Mouse (Mus musculus): ENCODE data around the gene Maml3. TPM values are rescaled to one million over a fixed set of nuclear protein-coding genes. Genes with fewer than 3 reads are reported as not detected.

Gene Maml3
- polyA plus RNA-seq, 1 experiment from 2014 or later, result 5.1 TPM

DNA sequence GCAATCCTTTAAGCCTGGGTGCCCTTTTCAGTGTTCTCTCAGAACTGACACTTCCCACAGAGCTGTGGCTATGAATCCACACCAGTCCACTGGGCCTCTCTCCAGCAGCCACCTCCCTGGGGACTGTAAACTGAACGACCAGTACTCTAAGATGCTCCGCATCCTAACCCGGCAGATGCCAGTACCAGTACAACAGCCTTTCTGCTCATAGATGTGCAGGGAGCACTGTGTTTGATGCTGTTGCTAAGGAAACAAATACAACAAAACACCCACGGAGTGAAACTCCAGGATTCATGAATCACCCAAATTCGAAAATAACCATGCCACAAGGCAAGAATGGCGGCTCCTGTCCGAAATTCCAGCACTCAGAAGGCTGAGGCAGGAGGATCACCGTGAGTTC, 163.1 kb downstream of the Maml3 start:
- Histone ChIP-seq H3K4me2 (no peak overlapping the region), H3K4me3 (no peak overlapping the region), H3K9ac (no peak overlapping the region), H3K9me3 (no peaks in the 10 kb centered on the region), H3K36me3 (no peaks in the 10 kb centered on the region), H3K27me3 (no peaks in the 10 kb centered on the region), H3K27ac (no peak overlapping the region), H3K4me1 (no peaks in the 10 kb centered on the region)
- ATAC-seq (ENCODE audit: insufficient number of reproducible peaks, low FRiP score, low TSS enrichment, low read depth), result no peak
- 79% methylated on average over 8 of the region's 8 CpGs for WGBS

DNA sequence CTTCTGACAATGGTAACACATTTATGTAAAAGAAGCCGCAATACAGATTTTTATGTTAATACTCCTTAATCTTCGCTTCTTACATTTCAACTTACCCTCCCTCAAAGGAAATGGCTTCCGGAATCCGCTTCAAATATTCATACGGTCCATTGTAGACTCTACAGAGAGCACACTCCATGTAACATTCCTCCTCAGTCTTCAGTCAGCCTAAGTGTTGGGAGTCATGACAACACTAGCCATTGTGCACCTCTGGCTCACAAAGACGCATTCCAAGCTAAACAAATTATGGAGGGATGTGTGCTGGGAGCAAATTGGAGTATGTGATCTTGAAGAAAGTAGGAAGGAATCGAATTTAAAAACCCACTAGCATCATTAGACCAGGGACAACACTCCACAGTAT, 165.0 kb downstream of the Maml3 start:
- Histone ChIP-seq H3K27me3 (no peaks in the 10 kb centered on the region), H3K27ac (no peak overlapping the region), H3K36me3 (no peaks in the 10 kb centered on the region), H3K4me1 (no peaks in the 10 kb centered on the region), H3K9me3 (no peaks in the 10 kb centered on the region), H3K4me3 (no peak overlapping the region), H3K4me2 (no peak overlapping the region), H3K9ac (no peak overlapping the region)
- WGBS, result 89% methylated on average over 7 of the region's 7 CpGs
- ATAC-seq (ENCODE audit: insufficient number of reproducible peaks, low FRiP score, low TSS enrichment, low read depth), result no peak

DNA sequence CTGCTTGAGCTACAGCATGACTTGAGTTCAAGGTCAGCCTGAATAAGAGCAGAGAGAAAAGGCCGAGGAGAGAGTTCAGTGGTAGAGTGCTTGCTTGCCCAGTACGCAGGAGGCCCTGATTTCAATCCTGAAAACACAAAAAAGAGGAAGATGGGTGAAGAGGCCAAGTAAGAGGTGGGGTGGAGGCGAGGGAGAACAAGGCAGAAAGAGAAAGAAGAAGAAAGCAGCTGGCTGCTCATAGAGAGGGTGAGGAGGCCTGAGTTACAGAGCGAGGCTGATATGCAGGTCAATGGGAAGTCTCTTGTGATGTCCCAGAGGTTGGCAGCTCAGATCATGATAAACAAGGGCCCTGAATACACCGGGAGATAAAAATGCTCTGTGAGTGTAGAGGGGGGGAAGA, 165.8 kb downstream of the Maml3 start:
- no peak for ATAC-seq (ENCODE audit: insufficient number of reproducible peaks, low FRiP score, low TSS enrichment, low read depth)
- Histone ChIP-seq H3K4me3 (no peak overlapping the region), H3K27ac (no peak overlapping the region), H3K9ac (no peak overlapping the region), H3K4me2 (no peak overlapping the region), H3K4me1 (no peaks in the 10 kb centered on the region), H3K27me3 (no peaks in the 10 kb centered on the region), H3K9me3 (no peaks in the 10 kb centered on the region), H3K36me3 (no peaks in the 10 kb centered on the region)
- 82% methylated on average over 5 of the region's 5 CpGs for WGBS

DNA sequence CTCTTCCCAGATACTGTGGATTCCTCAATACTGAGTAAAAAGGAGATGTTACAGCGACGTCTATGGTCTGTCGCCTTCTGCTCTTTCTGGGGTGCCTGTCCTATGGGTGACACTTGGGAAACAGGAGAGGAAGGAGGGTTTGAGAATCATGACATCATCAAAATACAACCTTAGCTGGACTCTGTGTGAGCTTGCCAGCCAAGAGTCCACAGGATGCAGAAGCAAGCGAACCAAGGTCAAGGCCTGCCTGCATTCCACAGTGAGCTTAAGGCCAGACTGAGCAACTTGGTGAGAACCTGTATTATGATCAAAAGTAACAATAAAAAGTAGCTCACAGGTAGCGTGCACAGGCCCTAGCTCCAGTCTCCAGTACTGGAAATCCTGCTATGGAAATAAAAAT, 167.7 kb downstream of the Maml3 start:
- H3K4me2 ChIP-seq, result no peak overlapping the region
- no peak overlapping the region for H3K27ac ChIP-seq
- H3K27me3 ChIP-seq, result no peaks in the 10 kb centered on the region
- no peaks in the 10 kb centered on the region for H3K36me3 ChIP-seq
- 91% methylated on average over 5 of the region's 5 CpGs for WGBS
- H3K9me3 ChIP-seq, result no peaks in the 10 kb centered on the region
- ATAC-seq (ENCODE audit: insufficient number of reproducible peaks, low FRiP score, low TSS enrichment, low read depth), result no peak
- H3K4me3 ChIP-seq, result no peak overlapping the region
- no peak overlapping the region for H3K9ac ChIP-seq
- no peaks in the 10 kb centered on the region for H3K4me1 ChIP-seq

DNA sequence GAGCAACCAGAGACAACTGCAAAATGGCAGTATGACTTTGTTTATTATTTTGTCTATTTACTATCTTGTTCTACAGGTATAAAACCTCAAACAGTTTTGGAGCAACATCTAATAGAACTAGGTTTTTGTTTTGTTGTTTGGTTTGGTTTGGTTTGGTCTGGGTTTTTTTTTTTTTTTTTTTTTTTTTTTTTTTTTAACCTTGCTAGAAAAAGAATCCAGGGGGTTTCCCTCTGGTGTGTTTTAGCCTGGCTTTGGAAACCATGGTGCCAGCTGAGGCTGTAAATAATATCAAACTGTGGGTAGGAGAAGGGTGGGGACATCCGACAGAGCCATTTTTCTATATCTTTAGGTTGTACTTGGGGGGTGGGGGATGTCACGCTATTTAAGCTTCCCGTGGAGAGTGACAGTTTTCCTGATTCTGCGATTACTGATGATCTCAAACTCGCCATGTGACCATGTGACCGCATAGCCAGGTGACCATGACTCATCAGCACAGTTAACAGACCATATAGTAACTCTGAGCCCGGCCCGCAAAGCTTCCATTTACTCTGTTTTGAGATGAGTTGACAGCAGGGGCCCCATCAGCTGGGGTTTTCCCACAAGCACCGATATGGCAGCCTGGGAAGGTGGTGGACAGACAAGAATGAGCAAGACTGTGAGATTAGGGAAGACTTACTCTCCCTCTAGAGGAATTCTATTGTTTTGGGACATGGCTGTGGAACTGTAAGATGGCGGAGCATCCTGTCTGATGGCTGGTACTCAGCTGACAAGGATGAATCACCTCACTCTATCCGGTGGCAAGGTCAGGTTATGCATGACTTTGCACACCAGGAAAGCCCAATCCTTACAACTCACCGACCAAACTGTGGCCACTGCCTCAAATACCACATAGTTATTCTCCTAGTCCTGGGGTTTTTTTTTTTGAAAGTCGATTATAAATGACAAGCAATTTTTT, 170.1 kb downstream of the Maml3 start:
- ATAC-seq (ENCODE audit: insufficient number of reproducible peaks, low FRiP score, low TSS enrichment, low read depth), result no peak

DNA sequence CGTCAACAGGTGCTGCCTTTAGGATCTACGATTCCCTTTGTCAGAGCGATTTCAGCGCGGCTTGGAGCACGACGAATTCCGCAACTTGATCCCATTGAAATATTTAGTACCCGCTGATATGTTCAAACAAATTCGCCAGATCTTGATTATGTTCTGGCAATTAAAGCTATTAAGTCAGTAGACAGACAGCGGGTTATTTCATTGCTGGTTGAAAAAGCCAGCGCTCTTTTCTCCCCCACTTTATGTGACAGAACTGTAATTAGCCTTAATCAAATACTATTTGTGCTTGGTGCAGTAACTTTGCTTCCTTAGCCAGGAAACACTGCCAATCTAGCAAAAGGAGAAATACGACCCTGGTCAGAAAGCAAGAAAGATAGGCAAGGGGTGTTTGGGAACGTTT, 176.7 kb downstream of the Maml3 start:
- H3K9me3 ChIP-seq, result no peaks in the 10 kb centered on the region
- peaks cover 7% of the 10 kb centered on the region; the same call in 1 of the 2 replicates for H3K4me1 ChIP-seq
- no peak overlapping the region for H3K27ac ChIP-seq
- no peaks in the 10 kb centered on the region for H3K27me3 ChIP-seq
- H3K36me3 ChIP-seq, result no peaks in the 10 kb centered on the region
- ATAC-seq (ENCODE audit: insufficient number of reproducible peaks, low FRiP score, low TSS enrichment, low read depth), result no peak
- no peak overlapping the region for H3K4me2 ChIP-seq
- WGBS, result 39% methylated on average over 14 of the region's 14 CpGs
- H3K4me3 ChIP-seq, result no peak overlapping the region
- no peak overlapping the region for H3K9ac ChIP-seq

More for the DNA sequence above, 170.1 kb downstream of the Maml3 start:
- H3K4me2 ChIP-seq, result no peak overlapping the region
- H3K27me3 ChIP-seq, result no peaks in the 10 kb centered on the region
- H3K9ac ChIP-seq, result no peak overlapping the region
- H3K9me3 ChIP-seq, result no peaks in the 10 kb centered on the region
- H3K4me3 ChIP-seq, result no peak overlapping the region
- no peaks in the 10 kb centered on the region for H3K4me1 ChIP-seq
- H3K36me3 ChIP-seq, result no peaks in the 10 kb centered on the region
- WGBS, result 91% methylated on average over 13 of the region's 13 CpGs
- no peak overlapping the region for H3K27ac ChIP-seq

DNA sequence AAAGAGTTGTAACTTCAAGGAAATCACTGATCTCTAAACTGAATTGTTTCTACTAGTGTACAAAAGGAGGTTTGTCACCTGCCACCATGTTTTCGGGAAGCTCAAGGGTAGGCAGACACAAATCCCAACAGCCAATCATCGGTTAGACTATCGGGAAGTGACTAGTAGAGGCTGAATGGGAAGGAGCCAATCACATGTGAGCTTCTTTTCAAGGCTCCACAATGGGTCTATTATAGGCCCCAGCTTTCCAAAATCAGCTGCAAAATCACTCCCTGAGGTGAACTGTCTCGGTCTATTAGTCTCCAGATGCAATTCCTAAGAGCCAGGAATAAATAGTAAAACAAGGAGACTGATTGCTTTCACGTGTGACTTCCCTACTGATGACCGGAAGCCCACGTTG, 177.3 kb downstream of the Maml3 start:
- 50% methylated on average over 7 of the region's 7 CpGs for WGBS
- H3K36me3 ChIP-seq, result no peaks in the 10 kb centered on the region
- H3K4me1 ChIP-seq, result peaks cover 7% of the 10 kb centered on the region; the same call in 1 of the 2 replicates
- H3K27me3 ChIP-seq, result no peaks in the 10 kb centered on the region
- H3K27ac ChIP-seq, result no peak overlapping the region
- no peaks in the 10 kb centered on the region for H3K9me3 ChIP-seq
- ATAC-seq (ENCODE audit: insufficient number of reproducible peaks, low FRiP score, low TSS enrichment, low read depth), result no peak
- H3K4me3 ChIP-seq, result no peak overlapping the region
- no peak overlapping the region for H3K9ac ChIP-seq
- no peak overlapping the region for H3K4me2 ChIP-seq

DNA sequence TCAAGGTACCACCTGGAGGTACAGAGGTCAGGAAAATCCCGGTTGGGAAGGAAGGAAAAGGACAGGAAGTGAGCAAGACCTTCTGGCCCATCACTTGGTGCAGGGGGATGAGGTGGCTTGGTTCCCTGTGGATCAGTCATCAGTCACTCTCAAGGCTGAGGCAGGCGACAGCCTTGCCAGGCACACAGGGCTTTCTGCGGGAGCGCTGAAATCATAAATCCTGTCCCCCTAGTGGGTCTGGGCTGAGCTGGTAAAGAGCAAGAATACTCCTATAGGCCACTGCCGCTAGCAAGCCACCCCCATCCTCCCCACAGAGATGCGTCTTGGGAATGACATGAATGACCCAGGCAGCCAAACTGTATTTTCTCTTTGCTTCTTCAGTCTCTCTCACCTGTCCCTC, 177.8 kb downstream of the Maml3 start:
- H3K4me3 ChIP-seq, result no peak overlapping the region
- no peaks in the 10 kb centered on the region for H3K36me3 ChIP-seq
- no peak overlapping the region for H3K4me2 ChIP-seq
- no peak overlapping the region for H3K9ac ChIP-seq
- 53% methylated on average over 6 of the region's 6 CpGs for WGBS
- no peaks in the 10 kb centered on the region for H3K27me3 ChIP-seq
- H3K4me1 ChIP-seq, result peaks cover 7% of the 10 kb centered on the region; the same call in 1 of the 2 replicates
- no peak for ATAC-seq (ENCODE audit: insufficient number of reproducible peaks, low FRiP score, low TSS enrichment, low read depth)
- no peak overlapping the region for H3K27ac ChIP-seq
- no peaks in the 10 kb centered on the region for H3K9me3 ChIP-seq

DNA sequence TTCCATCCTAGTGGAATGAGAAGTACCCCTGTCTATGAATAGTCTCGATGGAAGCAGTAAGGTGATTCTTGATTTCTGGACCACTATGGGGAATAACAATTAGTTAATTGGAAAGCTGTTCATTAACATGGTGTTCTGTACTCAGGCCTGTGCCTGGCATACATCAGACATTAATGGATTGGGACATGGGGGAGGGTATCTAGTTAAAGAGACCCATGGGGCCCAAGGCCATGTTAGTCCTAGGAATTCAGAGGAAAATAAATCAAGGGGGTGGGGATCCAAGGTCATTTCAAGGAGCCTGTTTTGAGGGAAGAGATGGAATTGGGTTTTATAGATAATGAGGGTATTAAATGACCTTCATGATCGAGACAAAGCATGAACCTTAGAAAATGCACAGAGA, 179.1 kb downstream of the Maml3 start:
- Histone ChIP-seq H3K27ac (no peak overlapping the region), H3K9me3 (no peaks in the 10 kb centered on the region), H3K4me1 (peaks cover 7% of the 10 kb centered on the region; the same call in 1 of the 2 replicates), H3K27me3 (no peaks in the 10 kb centered on the region), H3K36me3 (no peaks in the 10 kb centered on the region), H3K9ac (no peak overlapping the region), H3K4me3 (no peak overlapping the region), H3K4me2 (no peak overlapping the region)
- no peak for ATAC-seq (ENCODE audit: insufficient number of reproducible peaks, low FRiP score, low TSS enrichment, low read depth)
- 62% methylated on average over 2 of the region's 2 CpGs for WGBS

DNA sequence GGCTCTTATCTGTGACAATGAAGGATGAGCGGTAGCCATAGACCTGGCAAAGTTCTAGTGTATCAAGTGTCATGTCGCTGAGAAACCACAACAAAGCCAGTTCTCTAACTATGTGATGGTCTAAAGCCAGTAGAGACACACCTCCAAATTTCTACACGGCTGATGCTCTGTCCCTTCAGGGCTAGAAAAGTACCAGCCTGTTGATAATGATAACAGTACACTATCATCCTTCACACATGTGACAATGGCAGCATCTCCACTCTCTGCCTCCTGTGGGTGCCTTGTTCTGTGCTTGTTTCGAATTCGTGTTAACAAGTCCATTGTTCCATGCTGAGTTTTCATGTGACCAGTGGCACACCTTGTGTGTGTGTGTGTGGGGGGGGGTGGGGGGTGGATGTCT, 180.2 kb downstream of the Maml3 start:
- H3K27ac ChIP-seq, result no peak overlapping the region
- no peak overlapping the region for H3K4me3 ChIP-seq
- H3K27me3 ChIP-seq, result no peaks in the 10 kb centered on the region
- H3K4me1 ChIP-seq, result peaks cover 7% of the 10 kb centered on the region; the same call in 1 of the 2 replicates
- no peak overlapping the region for H3K9ac ChIP-seq
- no peak for ATAC-seq (ENCODE audit: insufficient number of reproducible peaks, low FRiP score, low TSS enrichment, low read depth)
- no peaks in the 10 kb centered on the region for H3K9me3 ChIP-seq
- H3K36me3 ChIP-seq, result no peaks in the 10 kb centered on the region
- H3K4me2 ChIP-seq, result no peak overlapping the region
- WGBS, result 78% methylated on average over 5 of the region's 5 CpGs

DNA sequence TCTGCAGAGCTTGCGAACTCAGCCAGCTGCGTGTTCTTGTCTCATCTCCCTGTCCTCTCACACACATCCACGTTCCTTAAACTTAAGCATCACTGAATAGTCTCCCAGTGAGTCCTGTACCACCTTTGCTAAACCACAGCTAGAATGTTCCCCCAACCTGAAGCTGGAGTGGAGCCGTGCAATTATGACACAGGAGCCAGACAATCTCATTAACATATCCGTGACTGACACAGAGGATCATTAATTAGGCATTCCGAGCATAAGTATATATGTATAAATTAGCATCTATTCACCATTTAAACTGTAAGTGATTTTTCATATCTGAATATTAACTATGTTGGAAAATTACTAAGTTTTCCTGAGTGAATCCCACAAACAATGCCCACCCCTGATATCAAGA, 181.1 kb downstream of the Maml3 start:
- no peak overlapping the region for H3K9ac ChIP-seq
- no peak overlapping the region for H3K4me3 ChIP-seq
- no peaks in the 10 kb centered on the region for H3K9me3 ChIP-seq
- no peaks in the 10 kb centered on the region for H3K36me3 ChIP-seq
- no peaks in the 10 kb centered on the region for H3K27me3 ChIP-seq
- H3K4me2 ChIP-seq, result no peak overlapping the region
- H3K4me1 ChIP-seq, result peaks cover 7% of the 10 kb centered on the region; the same call in 1 of the 2 replicates
- 78% methylated on average over 6 of the region's 6 CpGs for WGBS
- H3K27ac ChIP-seq, result no peak overlapping the region
- ATAC-seq (ENCODE audit: insufficient number of reproducible peaks, low FRiP score, low TSS enrichment, low read depth), result no peak

DNA sequence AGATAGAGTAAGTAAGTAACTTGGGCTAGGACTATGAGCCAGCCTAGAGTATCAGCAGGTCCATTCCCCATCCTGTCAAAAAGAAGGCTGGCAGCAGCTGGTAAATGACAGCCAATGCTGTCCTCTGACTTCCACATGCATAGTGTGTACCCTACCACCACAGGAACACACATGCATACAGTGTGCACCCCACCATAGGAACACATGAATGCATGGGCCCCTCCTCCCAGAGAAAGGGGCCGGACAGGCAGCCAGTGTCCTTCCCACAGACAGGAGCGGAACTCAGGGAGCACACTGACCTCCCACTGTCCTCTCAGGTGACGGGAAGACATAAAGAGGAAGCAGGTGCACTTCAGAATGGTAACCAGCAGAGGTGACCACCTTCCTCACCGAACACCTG, 188.0 kb downstream of the Maml3 start:
- Histone ChIP-seq H3K4me3 (no peak overlapping the region), H3K9me3 (no peaks in the 10 kb centered on the region), H3K36me3 (no peaks in the 10 kb centered on the region), H3K9ac (no peak overlapping the region), H3K27me3 (no peaks in the 10 kb centered on the region), H3K4me1 (peaks cover 18% of the 10 kb centered on the region), H3K4me2 (no peak overlapping the region), H3K27ac (no peak overlapping the region)
- ATAC-seq (ENCODE audit: insufficient number of reproducible peaks, low FRiP score, low TSS enrichment, low read depth), result no peak
- WGBS, result 87% methylated on average over 4 of the region's 4 CpGs
